Mouse (Mus musculus) E14TG2a.4 (cell line): ENCODE results near the gene Tnpo2.
A peak's percentile ranks its signal among the peaks of the same experiment; 100 is the strongest.
"Not testable (repeated sequence)": the region's sequence is repeated elsewhere in the genome, so short reads cannot be mapped to it uniquely, and the experiment has no call there.

Experiments
- H3K27me3 ChIP-seq: 2 replicates; pipeline ENCODE4 v1.6.1; 2014; ENCODE audit warnings: low read length, control low read depth; ENCODE audit not compliant: insufficient read depth
- H3K36me3 ChIP-seq: 2 replicates; pipeline ENCODE4 v1.6.1; 2014; ENCODE audit warnings: low read length, control low read depth; ENCODE audit not compliant: insufficient read depth
- H3K4me1 ChIP-seq: replicated peaks from 2 replicates; pipeline ENCODE4 v1.6.1; 2014; ENCODE audit warnings: low read depth, low read length, control low read depth
- H3K4me3 ChIP-seq: replicated peaks from 2 replicates; pipeline ENCODE4 v1.5.1; 2014; ENCODE audit warnings: mild to moderate bottlenecking, low read length
- H3K9me3 ChIP-seq: 2 replicates; pipeline ENCODE4 v1.6.1; 2014; ENCODE audit warnings: low read length, control low read depth
- CTCF ChIP-seq: conservative IDR thresholded peaks from 2 replicates; pipeline ENCODE4 v1.5.1; 2014; ENCODE audit warnings: low read length
- NANOG ChIP-seq: IDR thresholded peaks from 2 replicates; pipeline ENCODE4 v1.6.1; 2014; ENCODE audit warnings: borderline replicate concordance, low read length, mixed read lengths
- POU5F1 ChIP-seq: IDR thresholded peaks from 2 replicates; pipeline ENCODE4 v1.6.1; 2014; ENCODE audit warnings: low read length, borderline replicate concordance

The Tnpo2 gene

DNA sequence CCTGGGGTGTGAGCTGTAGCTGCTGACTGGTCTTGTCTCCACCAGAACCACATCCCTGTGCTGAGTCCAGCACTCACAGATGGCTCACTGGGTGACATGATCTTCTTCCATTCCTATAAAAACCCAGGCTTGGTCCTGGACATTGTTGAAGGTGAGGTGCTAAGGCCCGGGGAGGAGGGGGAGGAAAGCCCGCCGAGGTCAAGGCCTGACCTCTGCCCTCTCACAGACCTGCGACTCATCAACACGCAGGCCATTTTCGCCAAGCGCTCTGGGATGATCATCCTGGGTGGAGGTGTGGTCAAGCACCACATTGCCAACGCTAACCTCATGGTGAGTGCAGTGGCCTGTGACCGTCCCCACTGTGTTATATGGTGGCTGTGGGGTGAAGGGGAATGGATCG, 37.5 kb downstream of the Tnpo2 start:
- Histone ChIP-seq H3K9me3 (no peaks in the 10 kb centered on the region), H3K4me3 (peak overlapping the region; percentile 94; the same call in 1 of the 2 replicates), H3K36me3 (peaks cover 65% of the 10 kb centered on the region), H3K27me3 (no peaks in the 10 kb centered on the region), H3K4me1 (peaks cover 49% of the 10 kb centered on the region)
- TF ChIP-seq NANOG = no peak
- TF ChIP-seq CTCF = no peak
- no peak for TF ChIP-seq POU5F1

DNA sequence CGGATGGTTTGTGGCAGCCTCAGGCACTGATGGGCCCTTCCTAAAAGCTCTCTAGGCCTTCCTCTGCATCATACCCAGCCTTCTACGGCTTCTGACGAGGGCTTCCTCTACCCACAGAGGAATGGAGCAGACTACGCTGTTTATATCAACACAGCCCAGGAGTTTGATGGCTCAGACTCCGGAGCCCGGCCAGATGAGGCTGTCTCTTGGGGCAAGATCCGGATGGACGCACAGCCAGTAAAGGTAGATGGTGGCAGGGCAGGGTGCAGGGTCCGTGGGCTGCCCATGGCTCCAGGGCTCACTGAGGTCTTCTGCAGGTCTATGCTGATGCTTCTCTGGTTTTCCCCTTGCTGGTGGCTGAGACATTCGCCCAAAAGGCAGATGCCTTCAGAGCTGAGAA, 37.9 kb downstream of the Tnpo2 start:
- H3K4me1 ChIP-seq = peaks cover 52% of the 10 kb centered on the region
- peaks cover 67% of the 10 kb centered on the region for H3K36me3 ChIP-seq
- no peaks in the 10 kb centered on the region for H3K27me3 ChIP-seq
- H3K9me3 ChIP-seq = no peaks in the 10 kb centered on the region
- no peak for TF ChIP-seq NANOG
- TF ChIP-seq CTCF = no peak
- no peak for TF ChIP-seq POU5F1
- no peak overlapping the region for H3K4me3 ChIP-seq

DNA sequence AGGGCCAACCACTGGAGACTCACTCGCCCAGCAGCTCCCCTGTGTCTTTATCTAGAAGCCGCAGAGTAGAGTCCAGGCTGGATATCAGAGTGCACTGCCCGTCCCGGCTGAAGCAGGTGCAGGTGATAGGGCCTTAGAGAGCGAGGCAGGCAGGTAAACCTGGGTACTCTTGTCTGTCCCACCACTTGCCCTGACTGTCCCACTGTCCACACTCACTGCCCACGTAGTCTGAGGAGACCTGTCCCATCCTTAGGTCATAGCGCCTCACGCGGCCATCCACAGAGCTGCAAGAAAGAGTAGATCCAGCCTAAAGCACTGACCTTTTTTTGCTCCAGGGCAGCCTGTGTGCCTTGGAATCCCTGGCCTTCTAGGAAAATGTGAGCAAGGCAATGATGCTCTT, 39.3 kb downstream of the Tnpo2 start:
- Histone ChIP-seq H3K4me3 (no peak overlapping the region), H3K27me3 (no peaks in the 10 kb centered on the region), H3K4me1 (peaks cover 52% of the 10 kb centered on the region), H3K9me3 (no peaks in the 10 kb centered on the region), H3K36me3 (peaks cover 66% of the 10 kb centered on the region)
- peak; percentile 45 for TF ChIP-seq CTCF
- no peak for TF ChIP-seq POU5F1

DNA sequence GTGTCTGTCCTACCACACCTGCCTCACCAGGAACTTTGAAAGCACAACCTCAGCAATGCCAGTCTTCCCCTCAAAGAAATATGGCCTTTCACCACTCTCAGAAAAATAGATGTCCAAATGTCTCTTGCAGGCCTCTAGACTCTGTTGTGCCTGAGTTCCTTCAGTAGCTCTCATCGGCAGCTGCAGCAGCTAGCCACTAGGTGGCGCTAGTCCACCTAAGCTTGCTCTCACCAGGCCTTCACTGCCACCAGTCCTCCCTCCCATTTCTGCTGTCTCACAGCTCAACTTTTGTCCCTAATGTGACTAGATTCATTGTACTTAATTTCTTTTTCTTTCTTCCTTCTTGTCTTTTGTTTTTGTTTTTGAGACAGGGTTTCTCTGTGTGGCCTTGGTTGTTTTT, 40.3 kb downstream of the Tnpo2 start:
- peaks cover 66% of the 10 kb centered on the region for H3K36me3 ChIP-seq
- no peak overlapping the region for H3K4me3 ChIP-seq
- H3K9me3 ChIP-seq = no peaks in the 10 kb centered on the region
- H3K27me3 ChIP-seq = no peaks in the 10 kb centered on the region
- peaks cover 61% of the 10 kb centered on the region for H3K4me1 ChIP-seq
- TF ChIP-seq CTCF = peak; percentile 86
- TF ChIP-seq POU5F1 = no peak
- TF ChIP-seq NANOG = no peak

DNA sequence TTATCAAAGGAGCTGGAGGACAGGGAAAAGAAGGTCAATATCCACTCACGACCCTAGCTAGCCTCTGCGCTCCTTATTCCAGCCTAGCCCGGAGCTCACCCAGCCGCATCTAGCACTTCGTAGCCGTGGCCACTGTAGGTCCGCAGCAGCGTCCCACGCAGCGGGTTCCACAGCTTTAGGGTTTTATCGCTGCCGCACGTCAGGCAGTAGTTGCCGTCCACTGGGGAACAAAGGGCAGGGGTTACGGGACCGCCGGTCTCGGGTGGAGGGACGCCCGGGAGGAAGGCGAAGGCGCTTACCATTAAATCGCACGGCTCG, 43.5 kb downstream of the Tnpo2 start:
- TF ChIP-seq CTCF = no peak
- no peak for TF ChIP-seq POU5F1
- TF ChIP-seq NANOG = no peak
- Histone ChIP-seq H3K4me1 (peaks cover 57% of the 10 kb centered on the region), H3K27me3 (no peaks in the 10 kb centered on the region), H3K4me3 (peak overlapping the region; percentile 96), H3K9me3 (no peaks in the 10 kb centered on the region), H3K36me3 (peaks cover 50% of the 10 kb centered on the region)

DNA sequence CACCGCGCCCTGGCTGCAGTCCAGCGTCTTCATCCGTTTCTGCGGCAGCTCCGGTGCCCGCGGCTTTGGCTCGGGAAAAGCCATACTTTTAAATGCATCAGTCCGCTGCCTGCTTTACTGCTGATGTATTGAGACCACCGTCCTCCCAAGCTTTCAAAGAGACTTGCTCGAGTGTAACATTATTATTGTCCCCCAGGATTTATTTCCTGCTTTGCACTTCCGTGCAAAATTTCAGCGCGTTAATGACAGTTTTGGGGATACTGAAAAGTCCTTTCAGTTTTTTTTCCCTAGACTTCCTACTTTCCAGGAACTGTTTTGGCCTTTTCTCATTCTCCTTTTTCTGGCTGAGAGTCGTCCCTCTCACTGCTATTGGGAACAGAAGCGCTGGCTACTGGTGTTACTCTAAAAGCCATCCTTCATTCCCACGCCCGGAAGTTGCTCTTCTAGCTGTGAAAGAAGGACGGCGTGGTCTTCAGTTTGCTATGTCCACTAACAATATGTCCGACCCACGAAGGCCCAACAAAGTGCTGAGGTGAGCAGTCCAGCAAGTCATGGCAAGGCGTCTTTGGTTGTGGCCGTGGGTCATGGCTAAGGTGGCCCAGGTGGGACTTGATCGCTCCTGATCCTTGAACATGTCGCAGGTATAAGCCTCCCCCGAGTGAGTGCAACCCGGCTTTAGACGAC, 44.0 kb downstream of the Tnpo2 start, which contains the start of gene Wdr83os:
Wdr83os (plus strand) TSS at position 209 of the 684 bp plus-strand sequence.
- H3K36me3 ChIP-seq = peaks cover 50% of the 10 kb centered on the region
- TF ChIP-seq CTCF = no peak
- no peak for TF ChIP-seq POU5F1
- no peak for TF ChIP-seq NANOG
- no peaks in the 10 kb centered on the region for H3K9me3 ChIP-seq
- peak within 1 kb of the TSS; percentile 96 for H3K4me3 ChIP-seq
- peaks cover 52% of the 10 kb centered on the region for H3K4me1 ChIP-seq
- H3K27me3 ChIP-seq = no peaks in the 10 kb centered on the region

DNA sequence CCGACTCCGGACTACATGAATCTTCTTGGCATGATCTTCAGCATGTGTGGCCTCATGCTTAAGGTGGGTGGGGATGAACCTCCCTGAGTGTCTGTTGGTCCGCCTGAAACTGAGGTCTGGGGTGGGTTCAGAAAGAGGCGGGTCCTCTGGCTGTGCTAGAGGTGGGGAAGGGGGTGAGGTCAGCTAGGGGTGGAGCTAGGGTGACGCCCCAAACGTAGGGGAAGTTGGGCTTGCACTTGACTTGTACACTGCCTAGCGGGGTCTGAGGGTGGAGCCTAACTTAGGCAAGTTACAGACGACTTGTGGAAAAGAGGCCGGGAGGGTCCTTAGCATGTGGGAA, 44.5 kb downstream of the Tnpo2 start, which contains the start of gene Wdr83:
Wdr83 (minus strand) TSS at position 91 of the 340 bp plus-strand sequence.
- TF ChIP-seq CTCF (no peak), NANOG (no peak), POU5F1 (no peak)
- Histone ChIP-seq H3K36me3 (peaks cover 49% of the 10 kb centered on the region), H3K9me3 (no peaks in the 10 kb centered on the region), H3K4me1 (peaks cover 48% of the 10 kb centered on the region), H3K27me3 (no peaks in the 10 kb centered on the region), H3K4me3 (peak within 1 kb of the TSS; percentile 96)

DNA sequence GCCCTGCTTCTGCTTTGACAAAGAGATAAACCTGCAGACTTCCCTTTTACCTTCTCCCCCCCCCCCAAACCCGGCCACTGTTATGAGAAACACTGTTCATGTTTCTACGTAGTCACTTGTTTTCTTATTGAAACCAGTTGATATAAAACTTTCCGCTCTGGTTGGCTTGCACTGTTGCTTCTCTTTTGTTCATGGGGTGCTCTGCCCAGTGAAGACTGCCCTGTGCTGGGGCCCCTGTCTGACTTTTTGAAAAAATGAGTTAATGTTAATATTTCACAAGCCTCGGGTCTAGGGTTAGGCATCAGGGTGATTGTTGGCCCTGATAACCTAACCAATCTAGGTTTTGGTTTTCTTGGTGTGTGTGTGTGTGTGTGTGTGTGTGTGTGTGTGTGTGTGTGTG, 45.5 kb downstream of the Tnpo2 start:
- not testable (repeated sequence) for H3K4me3 ChIP-seq, H3K9me3 ChIP-seq, H3K27me3 ChIP-seq
- Histone ChIP-seq H3K4me1 (peaks cover 41% of the 10 kb centered on the region), H3K36me3 (peaks cover 49% of the 10 kb centered on the region)

DNA sequence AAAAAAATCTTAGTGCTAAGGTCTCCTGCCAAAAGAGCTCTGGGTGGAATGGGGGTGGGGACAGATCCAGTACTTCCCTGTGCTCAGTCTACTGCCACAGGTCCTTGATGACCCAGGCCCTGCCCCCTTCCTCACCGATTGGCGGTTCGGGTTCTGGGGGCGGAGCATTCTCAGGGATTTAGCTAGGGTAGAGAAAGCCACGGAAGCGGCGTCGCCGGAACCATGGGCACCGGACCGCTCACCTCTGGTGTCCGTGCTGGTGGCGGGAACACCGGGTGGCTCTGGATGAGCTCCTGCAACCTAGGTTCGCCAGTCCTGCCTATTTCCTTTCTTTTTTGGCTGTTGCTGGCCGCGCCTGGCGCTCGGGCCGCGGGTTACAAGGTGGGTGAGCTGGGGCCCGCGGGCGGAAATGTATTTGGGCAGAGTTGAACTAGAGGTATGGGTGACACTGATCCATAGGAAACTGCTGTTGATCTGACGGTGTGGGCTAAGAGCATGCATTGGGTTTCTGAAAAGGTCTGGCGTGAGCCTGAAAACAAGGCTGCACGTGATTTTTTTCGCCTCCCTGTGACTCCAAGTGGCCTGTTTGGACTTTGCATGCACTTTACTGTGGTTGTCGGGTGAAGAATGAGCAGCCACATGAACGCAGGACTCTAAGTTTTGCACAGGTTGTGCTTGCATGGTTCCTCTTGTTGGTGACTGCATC, 46.5 kb downstream of the Tnpo2 start, which contains the start of gene Man2b1:
Man2b1 (plus strand) TSS at position 163 of the 706 bp plus-strand sequence.
- peak within 1 kb of the TSS; percentile 89 for H3K4me3 ChIP-seq
- TF ChIP-seq POU5F1 = no peak
- TF ChIP-seq NANOG = no peak
- TF ChIP-seq CTCF = no peak
- H3K9me3 ChIP-seq = no peaks in the 10 kb centered on the region
- H3K36me3 ChIP-seq = peaks cover 49% of the 10 kb centered on the region
- H3K4me1 ChIP-seq = peaks cover 41% of the 10 kb centered on the region
- no peaks in the 10 kb centered on the region for H3K27me3 ChIP-seq
